Mouse (Mus musculus) heart, embryonic 11.5 days (tissue): ENCODE measurements at regions not wholly inside any gene's neighbourhood (a gene's known extent, or its start where the extent isn't known, plus 50 kb on each side); places are given as distances from the start of the nearest gene placed in this dataset.

ENCODE experiments used
- ATAC-seq: fragments of 200-750 bp; cut with Nextera tagmentation; replicated peaks from 2 replicates; pipeline ENCODE4 v1.8.0; 2017; ENCODE audit warnings: moderate library complexity; ENCODE audit not compliant: insufficient number of reproducible peaks, low FRiP score, low TSS enrichment
- H3K27ac ChIP-seq: fragments of 300-500 bp; sonication (generic); 2 replicates; pipeline ENCODE4 v1.5.1; 2014; ENCODE audit warnings: mild to moderate bottlenecking, low read depth, low read length
- H3K27me3 ChIP-seq: fragments of 300-500 bp; sonication (generic); 2 replicates; pipeline ENCODE4 v1.6.1; 2014; ENCODE audit warnings: mild to moderate bottlenecking, low read length, mixed read lengths; ENCODE audit not compliant: control insufficient read depth, insufficient read depth
- H3K36me3 ChIP-seq: fragments of 300-500 bp; sonication (generic); 2 replicates; pipeline ENCODE4 v1.6.1; 2014; ENCODE audit warnings: mild to moderate bottlenecking, low read length, moderate library complexity, mixed read lengths; ENCODE audit not compliant: control insufficient read depth, insufficient read depth
- H3K4me1 ChIP-seq: fragments of 300-500 bp; sonication (generic); 2 replicates; pipeline ENCODE4 v1.6.1; 2014; ENCODE audit warnings: low read length; ENCODE audit not compliant: control insufficient read depth, insufficient read depth
- H3K4me2 ChIP-seq: fragments of 300-500 bp; sonication (generic); 2 replicates; pipeline ENCODE4 v1.6.1; 2014; ENCODE audit warnings: mild to moderate bottlenecking, moderate library complexity
- H3K4me3 ChIP-seq: fragments of 300-500 bp; sonication (generic); 2 replicates; pipeline ENCODE4 v1.5.1; 2014; ENCODE audit warnings: low read depth, low read length
- H3K9ac ChIP-seq: fragments of 300-500 bp; sonication (generic); 2 replicates; pipeline ENCODE4 v1.6.1; 2014; ENCODE audit warnings: mild to moderate bottlenecking, low read depth, low read length, moderate library complexity
- H3K9me3 ChIP-seq: fragments of 300-500 bp; sonication (generic); replicated peaks from 2 replicates; pipeline ENCODE4 v1.6.1; 2016; ENCODE audit warnings: low read length; ENCODE audit not compliant: control insufficient read depth
- WGBS: fragments of 180-500 bp; shearing (Covaris S2); extraction: QIAGEN DNeasy Blood & Tissue Kit; methylation state at CpG from one replicate; pipeline ENCODE4 v1.1.7; 2014; ENCODE audit not compliant: insufficient replicate concordance; 5-methylcytosine and 5-hydroxymethylcytosine counted together

- WGBS = 34% methylated on average over 6 of the region's 6 CpGs
- ATAC-seq = peak; percentile 35; the same call in 1 of the 2 replicates
- Histone ChIP-seq H3K9me3 (no peaks in the 10 kb centered on the region), H3K4me3 (no peak overlapping the region), H3K4me1 (peaks cover 4% of the 10 kb centered on the region; the same call in 1 of the 2 replicates), H3K4me2 (no peak overlapping the region), H3K27ac (no peak overlapping the region), H3K27me3 (no peaks in the 10 kb centered on the region; the same call in 1 of the 2 replicates), H3K36me3 (no peaks in the 10 kb centered on the region), H3K9ac (no peak overlapping the region)
Measured at GRCm38 (mm10) chrX:166661808-166662207, 76.3 kb upstream of the Egfl6 start.

- peaks cover 4% of the 10 kb centered on the region; the same call in 1 of the 2 replicates for H3K4me1 ChIP-seq
- H3K4me2 ChIP-seq = peak overlapping the region; percentile 58
- H3K27ac ChIP-seq = peak overlapping the region; percentile 46
- H3K9me3 ChIP-seq = no peaks in the 10 kb centered on the region
- ATAC-seq = 0 out of 2 replicates have a peak, but pooled peaks have one; percentile 35
- H3K9ac ChIP-seq = peak overlapping the region; percentile 40; the same call in 1 of the 2 replicates
- WGBS = 24% methylated on average over 16 of the region's 16 CpGs
- no peak overlapping the region for H3K4me3 ChIP-seq
- no peaks in the 10 kb centered on the region for H3K36me3 ChIP-seq
- H3K27me3 ChIP-seq = no peaks in the 10 kb centered on the region; the same call in 1 of the 2 replicates
Measured at GRCm38 (mm10) chrX:166661043-166661718, 75.7 kb upstream of the Egfl6 start.

GRCm38 (mm10) chrX:166660715-166661042 is 75.2 kb upstream of the Egfl6 start:
- no peaks in the 10 kb centered on the region for H3K9me3 ChIP-seq
- H3K27ac ChIP-seq = no peak overlapping the region
- no peak overlapping the region for H3K4me3 ChIP-seq
- 27% methylated on average over 6 of the region's 6 CpGs for WGBS
- no peak for ATAC-seq
- no peaks in the 10 kb centered on the region for H3K36me3 ChIP-seq
- H3K27me3 ChIP-seq = no peaks in the 10 kb centered on the region; the same call in 1 of the 2 replicates
- H3K4me1 ChIP-seq = peaks cover 4% of the 10 kb centered on the region; the same call in 1 of the 2 replicates
- no peak overlapping the region for H3K9ac ChIP-seq
- peak overlapping the region; percentile 58 for H3K4me2 ChIP-seq

GRCm38 (mm10) chrX:166652400-166652799 is 66.9 kb upstream of the Egfl6 start:
- H3K27ac ChIP-seq = no peak overlapping the region
- H3K9ac ChIP-seq = no peak overlapping the region
- no peak for ATAC-seq
- H3K27me3 ChIP-seq = no peaks in the 10 kb centered on the region
- H3K36me3 ChIP-seq = no peaks in the 10 kb centered on the region
- H3K4me2 ChIP-seq = no peak overlapping the region
- H3K4me3 ChIP-seq = no peak overlapping the region
- 56% methylated on average over 3 of the region's 3 CpGs for WGBS
- no peaks in the 10 kb centered on the region for H3K9me3 ChIP-seq
- no peaks in the 10 kb centered on the region for H3K4me1 ChIP-seq

- Histone ChIP-seq H3K27me3 (no peaks in the 10 kb centered on the region), H3K4me3 (0 out of 2 replicates have a peak overlapping the region, but pooled peaks have one; percentile 3), H3K4me1 (no peaks in the 10 kb centered on the region), H3K4me2 (no peak overlapping the region), H3K27ac (no peak overlapping the region), H3K9me3 (no peaks in the 10 kb centered on the region), H3K36me3 (no peaks in the 10 kb centered on the region), H3K9ac (no peak overlapping the region)
- no peak for ATAC-seq
- WGBS = 51% methylated on average over 7 of the region's 7 CpGs
Measured at GRCm38 (mm10) chrX:166645713-166646112, 60.2 kb upstream of the Egfl6 start.

- Histone ChIP-seq H3K4me3 (no peak overlapping the region), H3K4me1 (no peaks in the 10 kb centered on the region), H3K9me3 (no peaks in the 10 kb centered on the region), H3K9ac (no peak overlapping the region), H3K27ac (no peak overlapping the region), H3K27me3 (no peaks in the 10 kb centered on the region), H3K4me2 (no peak overlapping the region), H3K36me3 (no peaks in the 10 kb centered on the region)
- 65% methylated on average over 3 of the region's 3 CpGs for WGBS
- ATAC-seq = no peak
Measured at GRCm38 (mm10) chrX:166641256-166641655, 55.7 kb upstream of the Egfl6 start.

GRCm38 (mm10) chrX:166640258-166640657 is 54.7 kb upstream of the Egfl6 start:
- WGBS = 56% methylated on average over 1 of the region's 1 CpGs
- H3K9ac ChIP-seq = no peak overlapping the region
- ATAC-seq = no peak
- H3K4me3 ChIP-seq = no peak overlapping the region
- no peaks in the 10 kb centered on the region for H3K9me3 ChIP-seq
- no peaks in the 10 kb centered on the region for H3K4me1 ChIP-seq
- H3K36me3 ChIP-seq = no peaks in the 10 kb centered on the region
- H3K27me3 ChIP-seq = no peaks in the 10 kb centered on the region
- H3K27ac ChIP-seq = no peak overlapping the region
- no peak overlapping the region for H3K4me2 ChIP-seq
